Mouse (Mus musculus) testis, adult 2 months (tissue): ENCODE results near the gene Pa2g4.

Experiments used
- CTCF ChIP-seq: fragments of 200-500 bp; IDR thresholded peaks from 2 replicates; pipeline ENCODE4 v1.5.1; 2012; ENCODE audit warnings: low read depth, mild to moderate bottlenecking, inconsistent platforms, low read length, moderate library complexity; ENCODE audit not compliant: control insufficient read depth, insufficient read depth, insufficient replicate concordance
- POLR2A ChIP-seq: fragments of 200-500 bp; IDR thresholded peaks from 2 replicates; pipeline ENCODE4 v1.6.1; 2012; ENCODE audit warnings: low read depth, mild to moderate bottlenecking, inconsistent platforms, low read length, moderate library complexity; ENCODE audit not compliant: control insufficient read depth

GRCm38 (mm10) chr10:128515044-128515443, 50.7 kb downstream of the Pa2g4 start:
- no peak for TF ChIP-seq CTCF
- no peak for TF ChIP-seq POLR2A
